Mouse (Mus musculus): ENCODE results near the gene Timmdc1. TPM values are rescaled to one million over a fixed set of nuclear protein-coding genes. Genes with fewer than 3 reads are reported as not detected.

The Timmdc1 gene
- polyA plus RNA-seq, 1 experiment from 2014 or later: 29.6 TPM

DNA sequence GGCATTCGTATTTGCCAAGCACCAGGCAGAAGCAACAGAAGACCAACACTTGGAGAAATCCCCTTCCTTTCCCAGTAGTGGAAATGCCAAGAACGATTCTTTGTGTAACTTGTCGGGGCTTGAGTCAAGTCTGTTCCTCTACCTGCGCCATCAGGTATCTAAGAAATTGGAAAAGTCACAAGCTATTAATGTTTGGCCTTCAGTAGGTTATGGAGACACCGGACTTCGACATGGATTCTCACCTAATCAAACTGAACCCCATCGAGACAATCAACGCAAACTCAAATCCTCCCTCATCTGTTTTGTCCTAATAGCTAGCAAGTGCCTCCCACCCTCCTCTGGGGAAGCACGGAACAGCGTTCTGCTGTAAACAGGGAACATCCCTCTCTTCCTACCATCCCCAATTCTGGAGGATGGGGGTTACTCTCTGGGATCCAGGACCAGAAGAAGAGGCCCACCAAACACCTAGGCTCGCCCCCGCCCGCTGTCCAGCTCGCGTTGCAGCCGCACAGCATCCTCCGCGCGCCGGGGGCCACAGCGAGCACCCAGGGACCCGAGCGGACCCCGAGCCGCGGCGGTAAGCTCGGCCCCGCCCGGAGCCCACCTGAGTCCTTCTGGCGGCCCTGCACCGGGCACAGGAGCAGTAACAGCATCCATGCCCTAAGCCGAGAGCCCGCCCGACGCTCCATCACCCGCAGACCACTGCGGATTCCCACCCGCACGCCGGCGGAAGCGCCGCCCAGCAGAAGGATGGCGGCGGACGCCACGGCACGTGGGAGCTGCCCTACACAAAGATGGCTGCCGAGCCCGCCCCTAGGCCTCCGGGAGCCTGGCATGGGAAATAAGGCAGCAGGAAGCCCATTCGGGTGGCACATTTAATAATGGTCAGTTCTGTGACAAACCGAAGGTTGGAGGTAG lies 27.3 kb upstream of the Timmdc1 start, which contains the start of gene Poglut1:
Poglut1 (minus strand) TSS at position 780 of the 918 bp plus-strand sequence.
- Histone ChIP-seq H3K4me2 (ENCODE audit: low read depth) (peak within 1 kb of the TSS; percentile 70), H3K27me3 (ENCODE audit: control insufficient read depth, insufficient read depth, low read length) (no peaks in the 10 kb centered on the region), H3K36me3 (ENCODE audit: control insufficient read depth, insufficient read depth, low read length) (peaks cover 2% of the 10 kb centered on the region; the same call in 1 of the 2 replicates), H3K9ac (ENCODE audit: low read length) (peak within 1 kb of the TSS; percentile 95), H3K9me3 (ENCODE audit: control insufficient read depth, low read length) (no peaks in the 10 kb centered on the region), H3K4me1 (ENCODE audit: control insufficient read depth, insufficient read depth, low read length) (0 out of 2 replicates have a peak, but pooled peaks cover 7% of the 10 kb centered on the region), H3K27ac (ENCODE audit: low read depth, low read length) (no peak within 1 kb of the TSS), H3K4me3 (ENCODE audit: low read depth, low read length) (peak within 1 kb of the TSS; percentile 75)
- DNase-seq (ENCODE audit: low spot score) (peak; percentile 86), ATAC-seq (ENCODE audit: insufficient read depth, low FRiP score, low TSS enrichment) (peak; percentile 95)
- WGBS: 3% methylated on average over 54 of the region's 54 CpGs

DNA sequence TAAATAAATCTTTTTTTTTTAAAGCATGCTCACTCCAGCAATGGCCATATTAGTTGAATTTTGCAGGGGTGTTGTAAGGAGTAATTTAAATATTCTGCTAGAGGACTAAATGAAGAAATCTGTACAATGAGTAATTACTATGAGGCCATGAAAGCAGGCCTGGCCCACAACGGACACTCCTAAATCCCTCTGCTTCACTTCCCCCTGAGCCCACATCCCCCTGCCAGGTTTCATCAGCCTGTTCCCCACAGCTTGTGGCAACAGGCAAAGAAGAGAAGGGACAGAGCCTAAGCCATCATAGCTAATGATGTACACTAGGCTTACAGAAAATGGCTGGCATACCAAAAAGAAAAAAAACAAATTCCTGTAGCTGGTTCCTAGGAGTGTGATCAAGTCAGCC lies 25.5 kb upstream of the Timmdc1 start:
- no peak overlapping the region for H3K4me3 ChIP-seq (ENCODE audit: low read depth, low read length)
- no peak overlapping the region for H3K4me2 ChIP-seq (ENCODE audit: low read depth)
- no peak for ATAC-seq (ENCODE audit: insufficient read depth, low FRiP score, low TSS enrichment)
- WGBS: 93% methylated on average over 1 of the region's 1 CpGs
- DNase-seq (ENCODE audit: low spot score): no peak
- no peaks in the 10 kb centered on the region for H3K9me3 ChIP-seq (ENCODE audit: control insufficient read depth, low read length)
- H3K27me3 ChIP-seq (ENCODE audit: control insufficient read depth, insufficient read depth, low read length): no peaks in the 10 kb centered on the region
- H3K36me3 ChIP-seq (ENCODE audit: control insufficient read depth, insufficient read depth, low read length): peaks cover 2% of the 10 kb centered on the region; the same call in 1 of the 2 replicates
- no peak overlapping the region for H3K27ac ChIP-seq (ENCODE audit: low read depth, low read length)
- no peak overlapping the region for H3K9ac ChIP-seq (ENCODE audit: low read length)
- 0 out of 2 replicates have a peak, but pooled peaks cover 7% of the 10 kb centered on the region for H3K4me1 ChIP-seq (ENCODE audit: control insufficient read depth, insufficient read depth, low read length)

DNA sequence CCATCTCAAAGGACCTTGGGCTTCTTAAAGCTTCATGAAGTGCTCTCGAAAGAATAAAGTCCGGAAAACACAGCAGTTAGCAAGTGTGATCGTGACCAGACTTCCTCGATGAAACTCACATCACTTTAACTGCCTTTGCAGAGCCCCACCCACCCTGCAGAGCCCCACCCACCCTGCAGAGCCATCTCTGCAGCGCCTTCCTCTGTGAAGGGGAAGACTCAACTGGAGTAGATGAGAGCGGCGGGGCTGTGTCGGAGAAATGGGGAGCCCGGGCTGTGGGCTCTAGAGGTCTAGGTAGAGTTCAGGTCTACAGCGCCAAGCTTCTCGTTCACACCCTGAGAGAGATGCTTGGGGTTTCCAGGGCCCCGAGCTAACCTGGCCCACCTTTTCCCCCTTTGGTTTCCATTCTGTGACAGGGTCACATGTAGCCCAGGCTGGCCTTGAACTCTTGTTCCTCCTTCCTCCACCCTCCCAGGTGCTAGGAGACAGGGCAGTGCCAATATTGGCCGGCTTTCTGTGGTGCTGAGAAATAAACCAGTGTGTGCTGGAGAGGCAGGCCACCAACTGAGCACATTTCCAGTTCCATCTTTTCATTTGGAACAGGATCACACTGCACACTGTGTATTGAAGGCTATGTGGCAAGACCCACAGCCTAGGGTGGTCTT lies 16.4 kb upstream of the Timmdc1 start:
- 86% methylated on average over 12 of the region's 13 CpGs for WGBS
- H3K4me1 ChIP-seq (ENCODE audit: control insufficient read depth, insufficient read depth, low read length): no peaks in the 10 kb centered on the region
- ATAC-seq (ENCODE audit: insufficient read depth, low FRiP score, low TSS enrichment): no peak
- H3K4me3 ChIP-seq (ENCODE audit: low read depth, low read length): no peak overlapping the region
- H3K9me3 ChIP-seq (ENCODE audit: control insufficient read depth, low read length): no peaks in the 10 kb centered on the region
- H3K36me3 ChIP-seq (ENCODE audit: control insufficient read depth, insufficient read depth, low read length): peaks cover 18% of the 10 kb centered on the region
- H3K27me3 ChIP-seq (ENCODE audit: control insufficient read depth, insufficient read depth, low read length): no peaks in the 10 kb centered on the region
- no peak overlapping the region for H3K27ac ChIP-seq (ENCODE audit: low read depth, low read length)
- no peak overlapping the region for H3K9ac ChIP-seq (ENCODE audit: low read length)
- DNase-seq (ENCODE audit: low spot score): no peak
- no peak overlapping the region for H3K4me2 ChIP-seq (ENCODE audit: low read depth)

DNA sequence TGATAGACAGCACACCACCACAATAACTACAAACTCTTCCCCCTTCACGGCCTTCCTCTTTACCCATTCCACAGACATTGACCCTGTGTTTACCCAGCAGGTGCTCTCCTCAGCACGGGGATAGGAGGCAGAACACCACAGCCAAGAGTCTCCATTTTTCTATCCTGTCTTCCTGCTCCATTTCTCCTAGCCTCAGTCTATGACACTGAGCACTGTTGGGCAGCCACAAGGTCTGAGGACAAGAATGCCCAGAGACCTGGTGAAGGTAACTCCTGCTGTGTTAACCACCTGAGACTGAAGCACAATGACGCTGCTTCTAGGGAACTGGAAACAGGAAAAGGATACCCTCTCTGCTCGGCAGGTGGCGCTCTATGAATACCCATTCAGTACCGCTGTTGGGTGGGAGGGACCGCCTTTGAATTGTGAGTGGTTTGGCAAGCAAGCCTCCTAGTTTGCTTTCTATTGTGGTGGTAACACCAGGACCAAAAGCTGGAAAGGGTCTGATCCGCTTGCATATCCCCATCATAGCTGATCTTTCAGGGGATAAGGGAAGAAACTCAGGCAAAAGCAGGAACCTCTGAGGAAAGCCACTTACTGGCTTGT lies 14.2 kb upstream of the Timmdc1 start:
- H3K4me3 ChIP-seq (ENCODE audit: low read depth, low read length): no peak overlapping the region
- no peak for ATAC-seq (ENCODE audit: insufficient read depth, low FRiP score, low TSS enrichment)
- H3K9me3 ChIP-seq (ENCODE audit: control insufficient read depth, low read length): no peaks in the 10 kb centered on the region
- no peak overlapping the region for H3K9ac ChIP-seq (ENCODE audit: low read length)
- H3K36me3 ChIP-seq (ENCODE audit: control insufficient read depth, insufficient read depth, low read length): peaks cover 15% of the 10 kb centered on the region
- H3K27ac ChIP-seq (ENCODE audit: low read depth, low read length): no peak overlapping the region
- H3K4me2 ChIP-seq (ENCODE audit: low read depth): no peak overlapping the region
- no peaks in the 10 kb centered on the region for H3K4me1 ChIP-seq (ENCODE audit: control insufficient read depth, insufficient read depth, low read length)
- WGBS: 48% methylated on average over 8 of the region's 8 CpGs
- H3K27me3 ChIP-seq (ENCODE audit: control insufficient read depth, insufficient read depth, low read length): no peaks in the 10 kb centered on the region
- DNase-seq (ENCODE audit: low spot score): peak; percentile 71

DNA sequence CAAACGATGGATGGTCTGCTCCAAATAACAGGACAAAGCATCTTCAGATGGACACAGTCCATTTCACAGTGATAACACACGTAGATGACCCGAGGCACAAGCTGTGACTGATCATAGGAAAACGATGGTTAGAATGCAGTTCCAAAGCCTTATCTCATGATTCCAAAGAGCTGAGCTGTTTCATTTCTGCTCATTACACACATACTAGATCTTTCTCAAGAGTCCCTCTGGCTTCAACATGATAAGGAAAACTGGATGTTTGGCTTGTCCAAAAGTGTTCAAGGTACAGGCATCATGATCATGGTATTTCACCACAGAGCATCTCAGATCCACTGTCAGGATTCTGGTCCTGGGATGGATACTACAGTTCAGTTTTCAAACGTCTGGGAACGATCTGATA lies 3.8 kb upstream of the Timmdc1 start:
- Histone ChIP-seq H3K27ac (ENCODE audit: low read depth, low read length) (no peak overlapping the region), H3K4me1 (ENCODE audit: control insufficient read depth, insufficient read depth, low read length) (peaks cover 10% of the 10 kb centered on the region; the same call in 1 of the 2 replicates), H3K4me2 (ENCODE audit: low read depth) (no peak overlapping the region), H3K9ac (ENCODE audit: low read length) (no peak overlapping the region), H3K36me3 (ENCODE audit: control insufficient read depth, insufficient read depth, low read length) (peaks cover 13% of the 10 kb centered on the region), H3K9me3 (ENCODE audit: control insufficient read depth, low read length) (no peaks in the 10 kb centered on the region), H3K4me3 (ENCODE audit: low read depth, low read length) (no peak overlapping the region), H3K27me3 (ENCODE audit: control insufficient read depth, insufficient read depth, low read length) (no peaks in the 10 kb centered on the region)
- ATAC-seq (ENCODE audit: insufficient read depth, low FRiP score, low TSS enrichment) (no peak), DNase-seq (ENCODE audit: low spot score) (no peak)
- 91% methylated on average over 6 of the region's 6 CpGs for WGBS

DNA sequence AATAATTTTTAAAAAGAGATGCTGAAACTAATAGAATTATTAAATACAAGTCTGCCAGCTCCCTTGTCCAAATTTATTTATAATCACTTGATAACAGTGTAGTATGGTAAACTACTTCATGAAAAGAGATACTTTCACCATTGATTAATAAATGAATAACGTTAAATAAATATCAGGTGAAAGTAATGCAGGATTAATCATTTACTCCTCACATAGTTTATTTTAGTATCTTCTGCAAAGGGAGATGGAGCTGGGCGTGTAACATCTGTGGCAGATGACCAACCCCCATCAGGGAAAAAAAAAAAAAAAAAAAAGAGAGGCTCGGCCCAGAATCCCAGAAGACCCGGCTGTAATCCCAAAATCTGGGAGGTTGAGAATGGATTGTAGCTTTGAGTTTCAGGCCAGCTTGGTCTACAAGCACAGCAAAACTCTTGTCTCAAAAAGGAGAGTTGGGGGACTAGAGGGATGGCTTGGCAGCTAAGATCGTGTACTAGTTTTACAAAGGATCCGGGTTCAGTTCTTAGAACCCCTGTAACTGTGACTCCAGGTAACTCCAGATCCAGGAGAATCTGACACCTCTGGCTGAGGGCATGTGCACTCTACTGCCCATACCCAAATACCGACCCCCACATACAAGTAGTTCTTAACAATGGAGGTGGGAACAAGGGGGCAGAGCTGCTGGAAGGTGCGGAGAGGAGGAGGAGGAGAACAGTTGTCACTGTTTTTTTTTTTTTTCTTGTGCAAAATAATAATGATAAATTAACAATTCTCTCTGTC lies 1.1 kb downstream of the Timmdc1 start:
- Histone ChIP-seq H3K4me3 (ENCODE audit: low read depth, low read length) (peak overlapping the region; percentile 83), H3K9me3 (ENCODE audit: control insufficient read depth, low read length) (no peaks in the 10 kb centered on the region), H3K36me3 (ENCODE audit: control insufficient read depth, insufficient read depth, low read length) (no peaks in the 10 kb centered on the region; the same call in 1 of the 2 replicates), H3K4me2 (ENCODE audit: low read depth) (peak overlapping the region; percentile 57), H3K4me1 (ENCODE audit: control insufficient read depth, insufficient read depth, low read length) (peaks cover 10% of the 10 kb centered on the region; the same call in 1 of the 2 replicates), H3K27me3 (ENCODE audit: control insufficient read depth, insufficient read depth, low read length) (no peaks in the 10 kb centered on the region), H3K27ac (ENCODE audit: low read depth, low read length) (no peak overlapping the region), H3K9ac (ENCODE audit: low read length) (peak overlapping the region; percentile 47)
- WGBS: 36% methylated on average over 8 of the region's 8 CpGs
- ATAC-seq (ENCODE audit: insufficient read depth, low FRiP score, low TSS enrichment) (no peak), DNase-seq (ENCODE audit: low spot score) (no peak)

DNA sequence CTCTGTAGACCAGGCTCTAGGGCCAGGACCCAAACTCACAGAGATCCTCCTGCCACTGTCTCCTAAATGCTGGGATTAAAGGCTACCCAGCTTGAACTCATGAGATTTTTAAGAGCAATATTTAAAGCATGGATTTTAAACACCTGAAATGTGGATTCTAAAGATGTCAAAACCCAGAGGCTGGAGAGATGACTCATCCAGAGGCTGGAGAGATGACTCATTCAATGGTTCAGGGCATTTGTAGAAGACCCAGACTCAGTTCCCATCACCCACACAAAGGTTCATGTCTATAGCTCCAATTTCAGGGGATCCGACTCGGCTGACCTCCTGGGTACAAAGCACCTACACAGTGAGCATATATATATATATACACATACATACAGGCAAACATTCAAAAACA lies 3.3 kb downstream of the Timmdc1 start:
- no peaks in the 10 kb centered on the region for H3K9me3 ChIP-seq (ENCODE audit: control insufficient read depth, low read length)
- no peak overlapping the region for H3K4me3 ChIP-seq (ENCODE audit: low read depth, low read length)
- DNase-seq (ENCODE audit: low spot score): no peak
- H3K36me3 ChIP-seq (ENCODE audit: control insufficient read depth, insufficient read depth, low read length): peaks cover 2% of the 10 kb centered on the region; the same call in 1 of the 2 replicates
- ATAC-seq (ENCODE audit: insufficient read depth, low FRiP score, low TSS enrichment): no peak
- no peak overlapping the region for H3K9ac ChIP-seq (ENCODE audit: low read length)
- no peak overlapping the region for H3K27ac ChIP-seq (ENCODE audit: low read depth, low read length)
- no peak overlapping the region for H3K4me2 ChIP-seq (ENCODE audit: low read depth)
- no peaks in the 10 kb centered on the region for H3K27me3 ChIP-seq (ENCODE audit: control insufficient read depth, insufficient read depth, low read length)
- peaks cover 10% of the 10 kb centered on the region; the same call in 1 of the 2 replicates for H3K4me1 ChIP-seq (ENCODE audit: control insufficient read depth, insufficient read depth, low read length)
- 97% methylated on average over 2 of the region's 2 CpGs for WGBS

DNA sequence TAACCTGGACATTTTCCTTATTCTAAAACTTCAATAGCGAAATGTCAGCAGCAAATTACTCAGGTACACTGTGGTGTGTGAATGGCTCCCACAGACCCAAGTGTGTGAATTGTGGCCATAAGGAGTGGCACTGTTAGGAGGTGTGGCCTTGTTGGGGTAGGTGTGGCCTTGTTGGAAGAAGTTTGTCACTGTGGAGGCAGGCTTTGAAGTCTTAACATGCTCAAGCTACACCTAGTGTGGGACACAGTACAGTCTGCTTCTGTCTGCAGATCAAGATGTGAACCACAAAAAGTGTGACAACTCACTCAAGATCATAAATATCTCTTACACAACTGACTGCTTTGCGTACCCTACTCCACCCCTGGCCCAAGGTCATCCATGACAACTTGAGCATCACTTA lies 11.6 kb downstream of the Timmdc1 start:
- Histone ChIP-seq H3K9ac (ENCODE audit: low read length) (no peak overlapping the region), H3K4me3 (ENCODE audit: low read depth, low read length) (no peak overlapping the region), H3K4me1 (ENCODE audit: control insufficient read depth, insufficient read depth, low read length) (no peaks in the 10 kb centered on the region), H3K4me2 (ENCODE audit: low read depth) (no peak overlapping the region), H3K36me3 (ENCODE audit: control insufficient read depth, insufficient read depth, low read length) (peaks cover 6% of the 10 kb centered on the region), H3K9me3 (ENCODE audit: control insufficient read depth, low read length) (no peaks in the 10 kb centered on the region), H3K27me3 (ENCODE audit: control insufficient read depth, insufficient read depth, low read length) (no peaks in the 10 kb centered on the region), H3K27ac (ENCODE audit: low read depth, low read length) (no peak overlapping the region)
- ATAC-seq (ENCODE audit: insufficient read depth, low FRiP score, low TSS enrichment) (no peak), DNase-seq (ENCODE audit: low spot score) (no peak)
- 95% methylated on average over 2 of the region's 2 CpGs for WGBS

All from neural tube, embryonic 11.5 days (tissue).